15 mouse cellular contexts compared by ENCODE assay signal in genomic region chr11:92040161-92040560, GRCm38 (mm10).
"Had no signal": no experiment of that assay in that cellular context is flagged by ENCODE, and none has a peak within 500 bp of the region (broad histone marks: within the 10 kb centered on the region; RNA-seq: fewer than 3 reads in every experiment).

No protein-coding gene starts in this region.

- H3K9ac ChIP-seq: limb, embryonic 15.5 days; liver, embryonic 12.5 days; lung, embryonic 14.5 days; midbrain, embryonic 15.5 days; neural tube, embryonic 12.5 days; stomach, embryonic 15.5 days had no signal

- H3K4me1 ChIP-seq: limb, embryonic 15.5 days; liver, embryonic 12.5 days; megakaryocyte, embryonic 14.5 days; midbrain, embryonic 15.5 days; neural tube, embryonic 12.5 days; stomach, embryonic 15.5 days had no signal

- H3K4me2 ChIP-seq: limb, embryonic 15.5 days; liver, embryonic 12.5 days; lung, embryonic 14.5 days; midbrain, embryonic 11.5 days; midbrain, embryonic 15.5 days; neural tube, embryonic 12.5 days; stomach, embryonic 15.5 days had no signal

- H3K36me3 ChIP-seq: limb, embryonic 15.5 days; liver, embryonic 12.5 days; midbrain, embryonic 15.5 days; neural tube, embryonic 12.5 days; stomach, embryonic 15.5 days had no signal

- ATAC-seq: liver, embryonic 12.5 days; midbrain, embryonic 15.5 days had no signal

- H3K27me3 ChIP-seq: limb, embryonic 15.5 days; liver, embryonic 12.5 days; megakaryocyte, embryonic 14.5 days; midbrain, embryonic 15.5 days; neural tube, embryonic 12.5 days; stomach, embryonic 15.5 days had no signal

- H3K27ac ChIP-seq: kidney, postnatal 0 days; limb, embryonic 15.5 days; liver, embryonic 12.5 days; macrophage; midbrain, embryonic 15.5 days; neural tube, embryonic 12.5 days; stomach, embryonic 15.5 days had no signal

- DNase-seq: kidney, adult 9 months; kidney, postnatal 36 days; lung, embryonic 14.5 days; lung, postnatal 10 days; right cerebral cortex, postnatal 14 days; thymus, postnatal 4 days had no signal

- H3K4me3 ChIP-seq: limb, embryonic 15.5 days; liver, embryonic 12.5 days; megakaryocyte, embryonic 14.5 days; midbrain, embryonic 15.5 days; neural tube, embryonic 12.5 days; stomach, embryonic 15.5 days had no signal

- H3K9me3 ChIP-seq: limb, embryonic 15.5 days; liver, embryonic 12.5 days; megakaryocyte, embryonic 14.5 days; midbrain, embryonic 15.5 days; neural tube, embryonic 12.5 days; stomach, embryonic 15.5 days had no signal
